Mouse (Mus musculus) cerebellum, adult 2 months (tissue): Measurements from ENCODE around the gene E030018B13Rik.
A peak's percentile ranks its signal among the peaks of the same experiment; 100 is the strongest.

Source experiments
- CTCF ChIP-seq: fragments of 200-500 bp; IDR thresholded peaks from 2 replicates; pipeline ENCODE4 v1.5.1; 2011; ENCODE audit warnings: low read depth, mild to moderate bottlenecking, control low read depth, low read length, moderate library complexity, borderline replicate concordance; ENCODE audit not compliant: insufficient read depth
- POLR2A ChIP-seq: fragments of 200-500 bp; IDR thresholded peaks from 2 replicates; pipeline ENCODE4 v1.6.1; 2011; ENCODE audit warnings: low read length, control low read depth, borderline replicate concordance; ENCODE audit not compliant: insufficient read depth

DNA sequence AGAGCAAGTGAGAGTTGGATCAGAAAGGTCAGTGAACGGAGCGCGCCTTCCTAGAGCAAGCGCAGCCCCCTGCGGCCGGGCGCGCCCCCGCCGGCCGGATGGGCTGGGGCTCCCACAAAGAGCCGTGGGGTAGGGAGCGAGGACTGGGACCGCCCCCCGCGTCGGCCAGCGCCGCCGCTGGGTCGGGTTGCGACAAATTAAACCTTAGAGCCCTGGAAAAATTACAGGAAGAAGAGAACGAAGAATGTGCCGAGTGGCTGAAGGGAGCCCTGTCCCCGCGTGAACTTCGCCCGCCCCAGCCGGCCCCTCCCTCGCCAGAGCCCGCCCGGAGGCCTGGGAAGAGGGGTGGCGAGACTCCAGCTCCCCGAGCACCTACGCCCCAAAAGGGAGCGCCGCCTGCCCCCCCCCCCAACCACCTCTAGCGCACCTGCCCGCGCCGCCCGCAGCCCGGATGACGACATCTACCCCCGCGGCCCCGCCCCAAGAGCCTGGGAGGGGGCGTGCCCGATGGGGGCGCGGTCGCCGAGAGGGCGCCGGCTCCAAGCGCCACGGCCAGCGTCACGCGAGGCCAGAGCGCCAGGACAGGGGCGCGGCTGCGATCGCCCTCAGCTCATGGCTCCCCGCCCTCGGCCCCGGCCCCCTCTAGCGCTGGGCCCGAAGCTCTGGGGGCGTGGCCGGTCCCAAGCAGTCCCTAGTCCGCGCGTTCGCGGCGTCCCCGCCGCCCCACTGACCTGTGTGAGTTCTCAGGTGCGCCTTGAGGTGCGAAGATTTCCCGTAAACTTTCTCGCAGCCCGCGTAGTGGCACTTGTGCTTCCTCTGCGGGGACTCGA lies 20.8 kb downstream of the E030018B13Rik start:
- no peak for TF ChIP-seq CTCF
- TF ChIP-seq POLR2A, result peak; percentile 52; the same call in 1 of the 2 replicates
